Comparison of ENCODE assay signal across 27 mouse cellular contexts in genomic region chr19:60915862-60916261, GRCm38 (mm10). TPM values are rescaled to one million over a fixed set of nuclear protein-coding genes. Genes with fewer than 3 reads are reported as not detected.
A peak's percentile ranks its signal among the peaks of the same experiment; 100 is the strongest.
DNase-seq lines count a peak whose midpoint lies in the region; ATAC-seq and TF ChIP-seq lines count a peak whose summit lies in the region.
"Had no signal": no experiment of that assay in that cellular context is flagged by ENCODE, and none has a peak within 500 bp of the region (broad histone marks: within the 10 kb centered on the region; RNA-seq: fewer than 3 reads in every experiment).

No protein-coding gene starts in this region.

- H3K36me3 ChIP-seq in heart, embryonic 12.5 days = no peaks in the 10 kb centered on the region
- no peaks in the 10 kb centered on the region for H3K36me3 ChIP-seq in G1E (replicated peaks)
- no peaks in the 10 kb centered on the region for H3K36me3 ChIP-seq in intestine, embryonic 16.5 days (ENCODE audit: control insufficient read depth, insufficient read depth, low read length)
- H3K36me3 ChIP-seq in lung, postnatal 0 days (ENCODE audit: insufficient read depth, low read length) = no peaks in the 10 kb centered on the region
- H3K36me3 ChIP-seq in forebrain, embryonic 14.5 days (ENCODE audit: control insufficient read depth, insufficient read depth, low read length) = no peaks in the 10 kb centered on the region
- H3K36me3 ChIP-seq: embryonic facial prominence, embryonic 13.5 days; forebrain, embryonic 10.5 days; limb, embryonic 13.5 days; lung, embryonic 15.5 days; midbrain, embryonic 13.5 days; neural tube, embryonic 13.5 days had no signal

- H3K9ac ChIP-seq in heart, embryonic 12.5 days = no peak overlapping the region
- no peak overlapping the region for H3K9ac ChIP-seq in intestine, embryonic 16.5 days (ENCODE audit: low read depth, low read length)
- no peak overlapping the region for H3K9ac ChIP-seq in lung, postnatal 0 days (replicated peaks; ENCODE audit: low read depth)
- no peak overlapping the region for H3K9ac ChIP-seq in forebrain, embryonic 14.5 days (ENCODE audit: low read length)
- H3K9ac ChIP-seq: embryonic facial prominence, embryonic 13.5 days; limb, embryonic 13.5 days; lung, embryonic 15.5 days; midbrain, embryonic 13.5 days; neural tube, embryonic 13.5 days had no signal

- no peak for TF ChIP-seq CTCF in G1E (IDR thresholded peaks at IDR 0.05; ENCODE audit: low read depth, low read length)
- TF ChIP-seq CTCF in lung, postnatal 0 days (IDR thresholded peaks at IDR 0.05) = no peak

- peaks cover 39% of the 10 kb centered on the region for H3K4me1 ChIP-seq in heart, embryonic 12.5 days (replicated peaks)
- 0 out of 2 replicates have a peak, but pooled peaks cover 3% of the 10 kb centered on the region for H3K4me1 ChIP-seq in G1E (ENCODE audit: insufficient read depth, low read depth, low read length)
- H3K4me1 ChIP-seq in intestine, embryonic 16.5 days (ENCODE audit: control insufficient read depth, insufficient read depth, low read length) = no peaks in the 10 kb centered on the region; the same call in 1 of the 2 replicates
- no peaks in the 10 kb centered on the region for H3K4me1 ChIP-seq in lung, postnatal 0 days (ENCODE audit: insufficient read depth, low read depth, low read length)
- no peaks in the 10 kb centered on the region for H3K4me1 ChIP-seq in forebrain, embryonic 14.5 days (ENCODE audit: control insufficient read depth, insufficient read depth, low read length)
- H3K4me1 ChIP-seq: embryonic facial prominence, embryonic 13.5 days; forebrain, embryonic 10.5 days; limb, embryonic 13.5 days; midbrain, embryonic 13.5 days; neural tube, embryonic 13.5 days had no signal

- peak overlapping the region; percentile 79 for H3K27ac ChIP-seq in heart, embryonic 12.5 days (ENCODE audit: poor library complexity, severe bottlenecking)
- no peak overlapping the region for H3K27ac ChIP-seq in intestine, embryonic 16.5 days (ENCODE audit: low read length)
- H3K27ac ChIP-seq in lung, postnatal 0 days (ENCODE audit: low read length) = no peak overlapping the region
- H3K27ac ChIP-seq in forebrain, embryonic 14.5 days (ENCODE audit: low read depth, low read length) = no peak overlapping the region
- H3K27ac ChIP-seq: embryonic facial prominence, embryonic 13.5 days; forebrain, embryonic 10.5 days; gastrocnemius, adult 2 months; layer of hippocampus, adult 2 months; limb, embryonic 13.5 days; lung, embryonic 15.5 days; midbrain, embryonic 13.5 days; neural tube, embryonic 13.5 days had no signal

- no peak overlapping the region for H3K4me3 ChIP-seq in heart, embryonic 12.5 days
- no peak overlapping the region for H3K4me3 ChIP-seq in G1E (ENCODE audit: low read depth, low read length)
- no peak overlapping the region for H3K4me3 ChIP-seq in intestine, embryonic 16.5 days (ENCODE audit: low read length)
- H3K4me3 ChIP-seq in lung, postnatal 0 days (ENCODE audit: low read depth, low read length) = no peak overlapping the region
- no peak overlapping the region for H3K4me3 ChIP-seq in forebrain, embryonic 14.5 days (ENCODE audit: low read depth, low read length)
- H3K4me3 ChIP-seq: embryonic facial prominence, embryonic 13.5 days; forebrain, embryonic 10.5 days; gastrocnemius, adult 2 months; layer of hippocampus, adult 2 months; limb, embryonic 13.5 days; lung, embryonic 15.5 days; midbrain, embryonic 13.5 days; neural tube, embryonic 13.5 days had no signal

- H3K4me2 ChIP-seq in heart, embryonic 12.5 days = 0 out of 2 replicates have a peak overlapping the region, but pooled peaks have one; percentile 4
- H3K4me2 ChIP-seq in intestine, embryonic 16.5 days (ENCODE audit: low read depth, low read length) = no peak overlapping the region
- no peak overlapping the region for H3K4me2 ChIP-seq in lung, postnatal 0 days (replicated peaks; ENCODE audit: low read depth, low read length)
- no peak overlapping the region for H3K4me2 ChIP-seq in forebrain, embryonic 14.5 days (ENCODE audit: low read length)
- H3K4me2 ChIP-seq: embryonic facial prominence, embryonic 13.5 days; limb, embryonic 13.5 days; liver, embryonic 11.5 days; lung, embryonic 15.5 days; midbrain, embryonic 13.5 days; neural tube, embryonic 13.5 days had no signal

- H3K27me3 ChIP-seq in heart, embryonic 12.5 days (replicated peaks) = no peaks in the 10 kb centered on the region
- no peaks in the 10 kb centered on the region for H3K27me3 ChIP-seq in G1E (ENCODE audit: insufficient read depth, low read length)
- no peaks in the 10 kb centered on the region for H3K27me3 ChIP-seq in intestine, embryonic 16.5 days (replicated peaks; ENCODE audit: control insufficient read depth, insufficient read depth, low read length)
- H3K27me3 ChIP-seq in lung, postnatal 0 days (replicated peaks; ENCODE audit: insufficient read depth, low read length) = no peaks in the 10 kb centered on the region
- H3K27me3 ChIP-seq in forebrain, embryonic 14.5 days (replicated peaks; ENCODE audit: control insufficient read depth, insufficient read depth, low read length) = no peaks in the 10 kb centered on the region
- H3K27me3 ChIP-seq: CH12.LX; embryonic facial prominence, embryonic 13.5 days; limb, embryonic 13.5 days; lung, embryonic 15.5 days; midbrain, embryonic 13.5 days; neural tube, embryonic 13.5 days had no signal

- no peak for TF ChIP-seq EP300 in lung, postnatal 0 days (IDR thresholded peaks at IDR 0.05)

- 16% methylated on average over 3 of the region's 3 CpGs for WGBS in heart, embryonic 12.5 days
- 65% methylated on average over 3 of the region's 3 CpGs for WGBS in intestine, embryonic 16.5 days
- WGBS in lung, postnatal 0 days = 79% methylated on average over 3 of the region's 3 CpGs
- 93% methylated on average over 3 of the region's 3 CpGs for WGBS in forebrain, embryonic 14.5 days

- DNase-seq in heart, postnatal 4 days = no peak
- no peak for DNase-seq in G1E (ENCODE audit: low spot score)
- DNase-seq in MEL-GATA-1-ER (ENCODE audit: extremely low read depth, low read depth) = peak; percentile 41
- no peak for DNase-seq in lung, postnatal 0 days (ENCODE audit: low spot score)
- no peak for DNase-seq in forebrain, embryonic 14.5 days (ENCODE audit: low spot score)
- DNase-seq: adrenal gland, postnatal 25 days; cerebellum, adult 18-20 months; cerebellum, postnatal 10 days; gastrocnemius, adult 2 months; kidney, adult 9 months; kidney, postnatal 10 days; right cerebral cortex, postnatal 4 days; thymus, adult 2 months; thymus, postnatal 36 days had no signal

- ATAC-seq in heart, embryonic 12.5 days (ENCODE audit: insufficient number of reproducible peaks, low FRiP score) = no peak
- peak; percentile 57; the same call in 1 of the 2 replicates for ATAC-seq in G1E (ENCODE audit: extremely low read depth, insufficient number of reproducible peaks, low FRiP score, poor library complexity, severe bottlenecking)
- peak; percentile 72; the same call in 1 of the 2 replicates for ATAC-seq in intestine, embryonic 16.5 days
- ATAC-seq in lung, postnatal 0 days = no peak
- no peak for ATAC-seq in forebrain, embryonic 14.5 days
- ATAC-seq: forebrain, embryonic 16.5 days; hindbrain, embryonic 16.5 days; midbrain, embryonic 13.5 days had no signal

- no peaks in the 10 kb centered on the region for H3K9me3 ChIP-seq in heart, embryonic 12.5 days (replicated peaks)
- H3K9me3 ChIP-seq in G1E (replicated peaks) = no peaks in the 10 kb centered on the region
- H3K9me3 ChIP-seq in intestine, embryonic 16.5 days (ENCODE audit: control insufficient read depth, low read length) = no peaks in the 10 kb centered on the region
- no peaks in the 10 kb centered on the region for H3K9me3 ChIP-seq in lung, postnatal 0 days (ENCODE audit: low read length)
- no peaks in the 10 kb centered on the region for H3K9me3 ChIP-seq in forebrain, embryonic 14.5 days (replicated peaks; ENCODE audit: control insufficient read depth, low read length)
- H3K9me3 ChIP-seq: embryonic facial prominence, embryonic 13.5 days; forebrain, embryonic 10.5 days; limb, embryonic 13.5 days; lung, embryonic 15.5 days; midbrain, embryonic 13.5 days; neural tube, embryonic 13.5 days had no signal

RNA-seq across cellular contexts. Expression of gene Grk5, which starts 26.3 kb away (rescaled TPM):
- 4.7 and 5.1 TPM in 2 replicates for polyA plus RNA-seq in heart, embryonic 12.5 days (2016; fragmentation: Nextera tagmentation; extraction: Ambion mirVana)
- total RNA-seq in heart, postnatal 4 days (2021) = 10 to 100 TPM; 24.8 to 25.8 TPM
- total RNA-seq in G1E (2014; fragmentation: Nextera tagmentation) (2.1 and 2.6 TPM in 2 replicates), G1E (2017) (4.0 and 4.6 TPM in 2 replicates)
- 1.0 and 1.9 TPM in 2 replicates for polyA plus RNA-seq in G1E (2012)
- polyA plus RNA-seq in intestine, embryonic 16.5 days (2015; fragmentation: Nextera tagmentation; extraction: Ambion mirVana) = 1.3 and 1.4 TPM in 2 replicates
- 7.2 and 9.1 TPM in 2 replicates for polyA plus RNA-seq in lung, postnatal 0 days (2015; fragmentation: Nextera tagmentation; extraction: Ambion mirVana)
- polyA plus RNA-seq in forebrain, embryonic 14.5 days (2014; fragmentation: Nextera tagmentation; extraction: Ambion mirVana) = 2.0 and 2.7 TPM in 2 replicates

RNA-seq across cellular contexts. Expression of gene Prdx3, which starts 41.5 kb away (rescaled TPM):
- polyA plus RNA-seq in heart, embryonic 12.5 days (2016; fragmentation: Nextera tagmentation; extraction: Ambion mirVana) = 176 TPM in 2 replicates
- total RNA-seq in heart, postnatal 4 days (2021) = 100 to 1,000 TPM; 201 to 204 TPM
- 512 and 583 TPM in 2 replicates for total RNA-seq in G1E (2014; fragmentation: Nextera tagmentation)
- 426 and 446 TPM in 2 replicates for total RNA-seq in G1E (2017)
- 15.3 and 17.9 TPM in 2 replicates for polyA plus RNA-seq in G1E (2012)
- 161 and 179 TPM in 2 replicates for polyA plus RNA-seq in intestine, embryonic 16.5 days (2015; fragmentation: Nextera tagmentation; extraction: Ambion mirVana)
- polyA plus RNA-seq in lung, postnatal 0 days (2015; fragmentation: Nextera tagmentation; extraction: Ambion mirVana) = 103 and 105 TPM in 2 replicates
- 89.7 and 103 TPM in 2 replicates for polyA plus RNA-seq in forebrain, embryonic 14.5 days (2014; fragmentation: Nextera tagmentation; extraction: Ambion mirVana)

RNA-seq across cellular contexts. Expression of gene Sfxn4, which starts 54.6 kb away (rescaled TPM):
- polyA plus RNA-seq in heart, embryonic 12.5 days (2016; fragmentation: Nextera tagmentation; extraction: Ambion mirVana) = 7.2 and 7.4 TPM in 2 replicates
- 1 to 10 TPM; 4.2 to 5.5 TPM for total RNA-seq in heart, postnatal 4 days (2021)
- total RNA-seq in G1E (2014; fragmentation: Nextera tagmentation) = 2.7 and 6.1 TPM in 2 replicates
- total RNA-seq in G1E (2017) = 0.82 and 2.0 TPM in 2 replicates
- polyA plus RNA-seq in G1E (2012) = 0.04 and 0.13 TPM in 2 replicates
- polyA plus RNA-seq in intestine, embryonic 16.5 days (2015; fragmentation: Nextera tagmentation; extraction: Ambion mirVana) = 3.7 and 4.2 TPM in 2 replicates
- polyA plus RNA-seq in lung, postnatal 0 days (2015; fragmentation: Nextera tagmentation; extraction: Ambion mirVana) = 3.7 and 4.4 TPM in 2 replicates
- polyA plus RNA-seq in forebrain, embryonic 14.5 days (2014; fragmentation: Nextera tagmentation; extraction: Ambion mirVana) = 10.7 and 11.0 TPM in 2 replicates

Comparison
In these comparisons a context has a peak if more than half of its experiments do, and no peak if none do; other contexts are left out.
1. ATAC-seq: peak in G1E (single experiment) and intestine, embryonic 16.5 days (single experiment); none in heart, embryonic 12.5 days (single experiment), lung, postnatal 0 days (single experiment) and forebrain, embryonic 14.5 days (single experiment).